Mouse (Mus musculus) liver, embryonic 14.5 days (tissue): ENCODE measurements around the gene Cers3.

ENCODE experiments used
- CTCF ChIP-seq: IDR thresholded peaks from 2 replicates; pipeline ENCODE4 v1.5.1; 2016; ENCODE audit warnings: antibody characterized with exemption, low read depth, control low read depth
- EP300 ChIP-seq: IDR thresholded peaks from 2 replicates; pipeline ENCODE4 v1.6.1; 2016; ENCODE audit warnings: antibody characterized with exemption, low read depth

DNA sequence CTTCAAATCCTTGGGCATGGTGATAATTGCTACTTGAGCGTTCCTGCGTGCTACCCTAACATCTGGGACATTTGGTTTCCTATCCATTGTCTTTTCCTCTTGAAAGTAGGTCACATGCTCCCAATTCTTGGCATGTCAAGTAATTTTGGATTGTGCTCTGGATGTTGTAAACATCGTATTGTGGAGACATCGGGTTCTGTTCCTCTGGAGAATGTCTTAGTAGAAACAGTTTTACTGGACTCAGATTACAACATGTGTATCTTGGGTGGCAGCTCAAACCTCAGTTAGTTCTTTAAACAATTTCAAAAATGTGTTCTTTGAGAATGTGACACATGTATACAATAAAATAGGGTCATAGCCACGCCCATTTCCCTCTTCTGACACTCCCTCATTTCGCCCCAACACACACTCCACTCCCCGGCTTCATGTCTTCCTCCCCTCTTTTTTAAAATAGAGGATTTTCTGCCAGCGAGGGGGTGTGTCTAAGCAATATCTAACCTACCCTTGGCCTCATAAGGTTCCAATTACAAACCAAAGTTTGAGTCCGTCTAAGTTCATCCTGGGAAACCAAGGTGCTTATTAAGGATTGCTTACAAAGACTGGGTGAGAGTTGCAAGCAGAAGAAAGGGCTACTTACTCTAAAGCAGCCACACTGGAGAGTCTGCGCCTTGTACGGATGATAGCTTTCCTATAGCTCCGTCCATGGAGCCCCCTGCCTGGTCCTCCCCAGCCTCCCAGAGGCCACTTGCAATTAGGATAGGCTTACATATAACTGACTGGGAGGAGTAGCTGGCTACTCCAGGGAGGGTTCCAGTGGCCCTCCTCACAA lies 115.2 kb downstream of the Cers3 start:
- TF ChIP-seq CTCF (no peak), EP300 (no peak)
